In genomic region chr8:114971378-114971777, GRCm38 (mm10) we compare ENCODE assay signal across 10 mouse cellular contexts.
A peak's percentile ranks its signal among the peaks of the same experiment; 100 is the strongest.
DNase-seq lines count a peak whose midpoint lies in the region; ATAC-seq lines count a peak whose summit lies in the region.
"Had no signal": no experiment of that assay in that cellular context is flagged by ENCODE, and none has a peak within 500 bp of the region (broad histone marks: within the 10 kb centered on the region; RNA-seq: fewer than 3 reads in every experiment).

No protein-coding gene starts in this region.

- H3K27ac ChIP-seq in hindbrain, embryonic 10.5 days = no peak overlapping the region
- H3K27ac ChIP-seq in hindbrain, embryonic 16.5 days (ENCODE audit: low read depth, low read length) = no peak overlapping the region
- no peak overlapping the region for H3K27ac ChIP-seq in intestine, embryonic 15.5 days
- H3K27ac ChIP-seq: neural tube, embryonic 13.5 days had no signal

- H3K27me3 ChIP-seq in hindbrain, embryonic 10.5 days (ENCODE audit: insufficient read depth, poor library complexity, severe bottlenecking) = peaks cover 8% of the 10 kb centered on the region
- no peaks in the 10 kb centered on the region for H3K27me3 ChIP-seq in hindbrain, embryonic 16.5 days (replicated peaks; ENCODE audit: control insufficient read depth, insufficient read depth, low read length)
- H3K27me3 ChIP-seq in intestine, embryonic 15.5 days (replicated peaks) = no peaks in the 10 kb centered on the region

- peaks cover 11% of the 10 kb centered on the region; the same call in 1 of the 2 replicates for H3K9me3 ChIP-seq in hindbrain, embryonic 10.5 days
- H3K9me3 ChIP-seq in hindbrain, embryonic 16.5 days (ENCODE audit: control insufficient read depth, low read length) = no peaks in the 10 kb centered on the region
- no peaks in the 10 kb centered on the region; the same call in 1 of the 2 replicates for H3K9me3 ChIP-seq in intestine, embryonic 15.5 days
- H3K9me3 ChIP-seq: neural tube, embryonic 13.5 days had no signal

- peak; percentile 73 for DNase-seq in hindbrain, embryonic 10.5 days (ENCODE audit: low spot score)
- DNase-seq in cerebellum, postnatal 36 days = peak; percentile 78 to 79
- peak; percentile 77 for DNase-seq in gastrocnemius, postnatal 10 days
- peak; percentile 21 to 60 for DNase-seq in left cerebral cortex, adult 8-10 months (ENCODE audit: low spot score in 2 of 2)
- peak; percentile 78 for DNase-seq in mesoderm, embryonic 11.5 days (ENCODE audit: low read depth, low spot score)
- peak; percentile 39 to 70 for DNase-seq in spleen, postnatal 14 days (ENCODE audit: low spot score in 2 of 2)

- no peak overlapping the region for H3K9ac ChIP-seq in hindbrain, embryonic 16.5 days (ENCODE audit: low read depth, low read length)
- H3K9ac ChIP-seq in intestine, embryonic 15.5 days = no peak overlapping the region
- H3K9ac ChIP-seq: neural tube, embryonic 13.5 days had no signal

- H3K36me3 ChIP-seq in hindbrain, embryonic 10.5 days = no peaks in the 10 kb centered on the region
- H3K36me3 ChIP-seq in hindbrain, embryonic 16.5 days (ENCODE audit: control insufficient read depth, insufficient read depth, low read length) = no peaks in the 10 kb centered on the region
- H3K36me3 ChIP-seq in intestine, embryonic 15.5 days = no peaks in the 10 kb centered on the region
- H3K36me3 ChIP-seq: G1E; neural tube, embryonic 13.5 days had no signal

- H3K4me1 ChIP-seq in hindbrain, embryonic 10.5 days (replicated peaks) = peaks cover 5% of the 10 kb centered on the region; the same call in 1 of the 2 replicates
- no peaks in the 10 kb centered on the region for H3K4me1 ChIP-seq in hindbrain, embryonic 16.5 days (ENCODE audit: control insufficient read depth, insufficient read depth, low read depth, low read length)
- H3K4me1 ChIP-seq in intestine, embryonic 15.5 days (replicated peaks) = 0 out of 2 replicates have a peak, but pooled peaks cover 3% of the 10 kb centered on the region

- no peak for ATAC-seq in hindbrain, embryonic 16.5 days
- peak; percentile 82 for ATAC-seq in intestine, embryonic 15.5 days

- WGBS in hindbrain, embryonic 10.5 days = 47% methylated on average over 8 of the region's 8 CpGs
- 44% methylated on average over 8 of the region's 8 CpGs for WGBS in hindbrain, embryonic 16.5 days
- WGBS in intestine, embryonic 15.5 days = 45% methylated on average over 8 of the region's 8 CpGs

- H3K4me2 ChIP-seq in hindbrain, embryonic 16.5 days (ENCODE audit: low read length) = no peak overlapping the region
- H3K4me2 ChIP-seq in intestine, embryonic 15.5 days (replicated peaks) = no peak overlapping the region
- H3K4me2 ChIP-seq: neural tube, embryonic 13.5 days had no signal

- H3K4me3 ChIP-seq in hindbrain, embryonic 10.5 days = no peak overlapping the region
- no peak overlapping the region for H3K4me3 ChIP-seq in hindbrain, embryonic 16.5 days (ENCODE audit: low read length)
- no peak overlapping the region for H3K4me3 ChIP-seq in intestine, embryonic 15.5 days (replicated peaks)
- H3K4me3 ChIP-seq: neural tube, embryonic 13.5 days had no signal
